Mouse (Mus musculus): ENCODE data around the gene Iqck. TPM values are rescaled to one million over a fixed set of nuclear protein-coding genes. Genes with fewer than 3 reads are reported as not detected.

Iqck gene
- polyA plus RNA-seq, 1 experiment from 2014 or later = 2.0 TPM

DNA sequence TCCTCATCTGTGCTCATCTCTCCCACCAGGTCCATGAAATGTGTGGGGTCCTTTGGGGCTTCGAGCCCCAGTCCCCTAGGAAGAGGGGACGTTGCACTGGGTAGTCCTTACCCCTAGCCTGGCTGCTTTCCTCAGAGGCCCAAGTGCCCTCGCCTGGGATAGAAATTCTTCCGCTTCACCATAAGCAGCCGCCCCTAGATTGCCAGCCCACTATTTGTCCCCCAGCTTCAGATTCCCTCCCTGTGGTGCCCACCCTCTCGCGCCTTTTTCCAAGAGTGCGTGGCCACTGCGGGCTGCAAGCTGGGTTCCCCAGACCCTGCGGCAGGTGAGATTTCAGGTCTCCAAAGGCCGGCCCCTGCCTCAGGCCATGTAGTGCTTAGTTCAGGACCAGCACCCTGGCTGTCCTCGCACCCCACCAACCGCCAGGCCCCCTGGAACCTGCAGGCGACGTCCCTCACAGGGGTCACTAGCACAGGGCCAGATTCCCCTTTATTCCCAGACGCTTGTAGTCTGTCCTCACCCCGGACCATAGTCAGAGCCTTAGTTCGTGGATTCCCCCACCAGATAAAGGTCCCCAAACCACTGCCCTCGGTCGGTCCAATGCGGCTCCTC lies 138.8 kb downstream of the Iqck start:
- H3K4me3 ChIP-seq (ENCODE audit: low read depth, low read length) = peak overlapping the region; percentile 65
- peak overlapping the region; percentile 52; the same call in 1 of the 2 replicates for H3K9ac ChIP-seq (replicated peaks; ENCODE audit: low read depth, low read length)
- no peaks in the 10 kb centered on the region for H3K27me3 ChIP-seq (ENCODE audit: control insufficient read depth, insufficient read depth, low read length)
- peaks cover 11% of the 10 kb centered on the region; the same call in 1 of the 2 replicates for H3K4me1 ChIP-seq (ENCODE audit: control insufficient read depth, insufficient read depth, low read length)
- peak; percentile 16 for ATAC-seq (ENCODE audit: insufficient number of reproducible peaks, insufficient read depth, low FRiP score, low read depth)
- no peaks in the 10 kb centered on the region for H3K9me3 ChIP-seq (ENCODE audit: control insufficient read depth, low read depth, low read length)
- peak overlapping the region; percentile 97 for H3K4me2 ChIP-seq (replicated peaks; ENCODE audit: low read depth, low read length)
- 2% methylated on average over 21 of the region's 21 CpGs for WGBS
- no peak overlapping the region for H3K27ac ChIP-seq (ENCODE audit: low read length)
- H3K36me3 ChIP-seq (ENCODE audit: control insufficient read depth, insufficient read depth, low read length) = no peaks in the 10 kb centered on the region

DNA sequence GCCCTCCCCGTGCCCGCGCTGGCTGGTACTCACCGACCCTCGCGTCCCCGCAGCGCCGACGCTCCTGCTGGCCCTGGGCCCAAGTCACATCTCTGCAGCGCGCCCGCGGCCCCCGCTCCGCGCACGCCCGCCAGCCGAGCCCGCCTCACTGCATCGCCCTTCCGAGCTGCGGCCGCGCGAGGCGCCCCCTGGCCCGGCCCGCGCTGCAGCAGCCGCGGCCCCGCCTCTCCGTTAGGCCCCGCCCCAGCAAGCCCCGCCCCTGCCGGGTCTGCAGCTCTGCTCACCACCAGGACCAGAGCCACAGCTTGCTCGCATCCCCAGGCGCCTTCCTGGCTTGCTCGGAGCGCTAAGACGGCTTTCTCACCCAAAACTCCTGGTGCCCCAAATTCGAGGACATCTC lies 139.5 kb downstream of the Iqck start, which contains the start of gene Gprc5b:
TSS of gene Gprc5b (minus strand) at position 205 of the 400 bp plus-strand sequence.
- Histone ChIP-seq H3K9ac (replicated peaks; ENCODE audit: low read depth, low read length) (peak within 1 kb of the TSS; percentile 52; the same call in 1 of the 2 replicates), H3K27ac (ENCODE audit: low read length) (no peak within 1 kb of the TSS), H3K4me1 (ENCODE audit: control insufficient read depth, insufficient read depth, low read length) (peaks cover 11% of the 10 kb centered on the region; the same call in 1 of the 2 replicates), H3K9me3 (ENCODE audit: control insufficient read depth, low read depth, low read length) (no peaks in the 10 kb centered on the region), H3K27me3 (ENCODE audit: control insufficient read depth, insufficient read depth, low read length) (no peaks in the 10 kb centered on the region), H3K4me2 (replicated peaks; ENCODE audit: low read depth, low read length) (peak within 1 kb of the TSS; percentile 97), H3K36me3 (ENCODE audit: control insufficient read depth, insufficient read depth, low read length) (no peaks in the 10 kb centered on the region), H3K4me3 (ENCODE audit: low read depth, low read length) (peak within 1 kb of the TSS; percentile 65)
- WGBS = under 1% methylated on average over 38 of the region's 44 CpGs
- peak; percentile 96 for ATAC-seq (ENCODE audit: insufficient number of reproducible peaks, insufficient read depth, low FRiP score, low read depth)

DNA sequence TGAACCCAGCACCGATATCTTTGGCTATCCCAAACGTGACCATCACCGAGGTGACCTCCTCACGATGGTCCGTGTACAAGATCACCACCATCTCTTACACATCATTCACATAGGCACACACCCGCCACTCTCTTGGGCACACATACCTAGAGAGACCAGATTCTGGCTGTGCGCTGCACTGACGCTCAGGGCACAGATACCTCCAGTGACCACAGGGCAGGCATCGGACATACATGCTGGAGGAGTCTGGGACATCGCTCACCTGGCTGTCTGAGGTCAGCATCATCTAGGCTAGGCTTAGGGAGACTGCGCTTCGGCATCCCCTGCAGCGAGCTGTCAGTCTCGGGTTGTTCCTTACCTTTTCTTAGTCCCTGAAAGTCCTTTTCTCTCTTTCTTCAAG lies 140.1 kb downstream of the Iqck start:
- H3K36me3 ChIP-seq (ENCODE audit: control insufficient read depth, insufficient read depth, low read length) = no peaks in the 10 kb centered on the region
- H3K27me3 ChIP-seq (ENCODE audit: control insufficient read depth, insufficient read depth, low read length) = no peaks in the 10 kb centered on the region
- 13% methylated on average over 14 of the region's 14 CpGs for WGBS
- peak overlapping the region; percentile 97 for H3K4me2 ChIP-seq (replicated peaks; ENCODE audit: low read depth, low read length)
- no peak overlapping the region for H3K27ac ChIP-seq (ENCODE audit: low read length)
- H3K4me1 ChIP-seq (ENCODE audit: control insufficient read depth, insufficient read depth, low read length) = peaks cover 11% of the 10 kb centered on the region; the same call in 1 of the 2 replicates
- ATAC-seq (ENCODE audit: insufficient number of reproducible peaks, insufficient read depth, low FRiP score, low read depth) = no peak
- H3K4me3 ChIP-seq (ENCODE audit: low read depth, low read length) = peak overlapping the region; percentile 65; the same call in 1 of the 2 replicates
- H3K9ac ChIP-seq (replicated peaks; ENCODE audit: low read depth, low read length) = no peak overlapping the region; the same call in 1 of the 2 replicates
- no peaks in the 10 kb centered on the region for H3K9me3 ChIP-seq (ENCODE audit: control insufficient read depth, low read depth, low read length)

DNA sequence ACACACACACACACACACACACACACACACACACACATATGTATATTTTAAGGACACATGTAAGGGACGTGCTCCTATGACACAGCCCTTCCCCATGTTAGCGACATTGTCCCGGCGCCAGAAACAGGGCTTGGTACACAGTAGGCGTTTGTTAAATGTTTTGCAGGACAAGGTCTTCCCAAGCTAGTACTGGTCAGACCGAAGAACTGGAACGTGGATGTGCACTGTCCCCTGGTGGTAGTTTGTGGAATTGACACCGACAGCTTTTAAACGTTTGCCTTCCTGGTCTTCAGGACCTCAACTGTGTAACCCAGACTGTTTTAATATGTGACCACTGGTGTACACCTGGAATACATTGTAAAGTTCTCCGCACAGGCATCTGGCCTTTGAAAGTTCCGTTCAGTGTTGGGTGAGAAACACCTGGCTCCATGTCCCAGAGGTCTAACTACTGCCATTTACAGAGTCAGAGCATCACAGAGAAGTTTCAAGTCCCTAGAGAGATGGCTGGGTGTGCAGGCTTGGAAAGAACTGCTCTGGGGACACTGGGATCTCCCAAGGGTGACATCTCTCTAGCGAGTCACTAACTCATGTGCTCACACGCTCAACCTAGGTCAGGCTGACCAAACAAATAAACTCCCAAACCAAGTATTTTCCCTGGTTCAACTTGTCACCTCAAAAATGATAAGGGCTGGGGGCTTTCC lies 140.7 kb downstream of the Iqck start:
- H3K27ac ChIP-seq (ENCODE audit: low read length) = no peak overlapping the region
- H3K27me3 ChIP-seq (ENCODE audit: control insufficient read depth, insufficient read depth, low read length) = no peaks in the 10 kb centered on the region
- H3K36me3 ChIP-seq (ENCODE audit: control insufficient read depth, insufficient read depth, low read length) = no peaks in the 10 kb centered on the region
- peaks cover 11% of the 10 kb centered on the region; the same call in 1 of the 2 replicates for H3K4me1 ChIP-seq (ENCODE audit: control insufficient read depth, insufficient read depth, low read length)
- H3K9me3 ChIP-seq (ENCODE audit: control insufficient read depth, low read depth, low read length) = no peaks in the 10 kb centered on the region
- ATAC-seq (ENCODE audit: insufficient number of reproducible peaks, insufficient read depth, low FRiP score, low read depth) = peak; percentile 34; the same call in 1 of the 2 replicates
- 8% methylated on average over 13 of the region's 13 CpGs for WGBS
- no peak overlapping the region for H3K9ac ChIP-seq (replicated peaks; ENCODE audit: low read depth, low read length)
- no peak overlapping the region for H3K4me2 ChIP-seq (replicated peaks; ENCODE audit: low read depth, low read length)
- H3K4me3 ChIP-seq (ENCODE audit: low read depth, low read length) = no peak overlapping the region

DNA sequence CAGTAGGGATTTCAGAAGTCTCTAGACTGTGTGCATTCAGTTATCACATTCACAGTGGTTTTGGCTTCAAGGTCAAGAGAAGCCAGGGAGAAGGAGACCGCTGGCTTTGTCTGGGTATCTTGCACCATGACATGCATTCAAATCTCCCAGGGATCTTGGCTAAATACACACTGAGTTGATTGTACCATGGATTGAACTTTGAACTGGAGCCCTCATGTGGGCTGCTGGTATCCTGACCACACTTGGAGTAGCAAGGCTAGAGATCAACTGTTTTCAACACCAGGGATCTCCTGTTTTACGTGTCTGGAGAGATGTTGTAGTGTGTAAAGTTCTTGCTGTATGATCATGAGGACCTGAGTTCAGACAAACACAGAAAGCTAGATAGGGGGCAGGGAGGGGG lies 144.3 kb downstream of the Iqck start:
- Histone ChIP-seq H3K4me1 (ENCODE audit: control insufficient read depth, insufficient read depth, low read length) (0 out of 2 replicates have a peak, but pooled peaks cover 4% of the 10 kb centered on the region), H3K4me2 (replicated peaks; ENCODE audit: low read depth, low read length) (no peak overlapping the region), H3K36me3 (ENCODE audit: control insufficient read depth, insufficient read depth, low read length) (no peaks in the 10 kb centered on the region), H3K27me3 (ENCODE audit: control insufficient read depth, insufficient read depth, low read length) (no peaks in the 10 kb centered on the region), H3K9ac (replicated peaks; ENCODE audit: low read depth, low read length) (no peak overlapping the region), H3K27ac (ENCODE audit: low read length) (no peak overlapping the region), H3K4me3 (ENCODE audit: low read depth, low read length) (no peak overlapping the region), H3K9me3 (ENCODE audit: control insufficient read depth, low read depth, low read length) (no peaks in the 10 kb centered on the region)
- ATAC-seq (ENCODE audit: insufficient number of reproducible peaks, insufficient read depth, low FRiP score, low read depth) = no peak
- WGBS = 83% methylated on average over 2 of the region's 2 CpGs

DNA sequence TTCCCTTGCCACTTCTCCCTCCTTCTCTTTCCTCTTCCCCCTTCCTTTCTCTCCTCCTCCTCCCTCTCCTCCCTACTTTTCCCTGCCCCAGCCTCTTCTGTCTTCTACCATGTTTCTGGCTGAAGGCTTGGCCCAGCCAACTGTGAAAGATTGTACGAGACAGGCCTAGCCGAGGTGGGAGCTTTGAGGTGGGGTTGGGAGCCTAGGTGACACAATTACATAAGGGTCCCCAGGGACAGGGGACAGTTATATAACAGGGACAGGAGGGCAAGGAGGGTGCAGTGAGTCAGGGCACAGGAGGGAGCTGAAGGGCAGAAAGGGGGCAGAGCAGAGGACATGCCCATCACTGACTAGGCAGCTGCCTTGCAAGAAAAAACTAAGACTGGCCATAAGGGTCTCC lies 146.4 kb downstream of the Iqck start:
- Histone ChIP-seq H3K36me3 (ENCODE audit: control insufficient read depth, insufficient read depth, low read length) (no peaks in the 10 kb centered on the region), H3K4me1 (ENCODE audit: control insufficient read depth, insufficient read depth, low read length) (no peaks in the 10 kb centered on the region), H3K27ac (ENCODE audit: low read length) (no peak overlapping the region), H3K9me3 (ENCODE audit: control insufficient read depth, low read depth, low read length) (no peaks in the 10 kb centered on the region), H3K4me3 (ENCODE audit: low read depth, low read length) (no peak overlapping the region), H3K27me3 (ENCODE audit: control insufficient read depth, insufficient read depth, low read length) (no peaks in the 10 kb centered on the region), H3K4me2 (replicated peaks; ENCODE audit: low read depth, low read length) (no peak overlapping the region), H3K9ac (replicated peaks; ENCODE audit: low read depth, low read length) (no peak overlapping the region)
- no peak for ATAC-seq (ENCODE audit: insufficient number of reproducible peaks, insufficient read depth, low FRiP score, low read depth)
- WGBS = 66% methylated on average over 2 of the region's 2 CpGs

DNA sequence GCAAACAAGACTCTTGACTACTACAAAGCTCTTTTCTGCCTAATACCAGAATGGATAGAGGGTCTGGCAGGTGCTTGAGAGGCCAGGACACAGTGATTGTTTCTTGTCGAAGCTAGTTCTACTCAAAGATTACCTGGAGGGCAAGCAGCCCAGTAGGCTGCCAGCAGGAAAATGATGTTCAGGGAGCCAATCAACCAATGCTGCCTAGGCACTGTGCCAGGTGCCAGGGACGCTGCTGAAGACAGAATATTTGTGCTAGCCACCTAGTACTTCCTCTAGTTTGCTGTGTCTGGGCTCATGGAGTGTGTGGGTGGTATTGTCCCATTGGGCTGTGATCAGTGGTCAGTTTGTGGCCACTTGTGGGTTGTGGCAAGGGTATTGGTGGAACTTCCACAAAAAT lies 146.9 kb downstream of the Iqck start:
- Histone ChIP-seq H3K27ac (ENCODE audit: low read length) (no peak overlapping the region), H3K9me3 (ENCODE audit: control insufficient read depth, low read depth, low read length) (no peaks in the 10 kb centered on the region), H3K4me2 (replicated peaks; ENCODE audit: low read depth, low read length) (no peak overlapping the region), H3K36me3 (ENCODE audit: control insufficient read depth, insufficient read depth, low read length) (no peaks in the 10 kb centered on the region), H3K9ac (replicated peaks; ENCODE audit: low read depth, low read length) (no peak overlapping the region), H3K4me3 (ENCODE audit: low read depth, low read length) (no peak overlapping the region), H3K4me1 (ENCODE audit: control insufficient read depth, insufficient read depth, low read length) (no peaks in the 10 kb centered on the region), H3K27me3 (ENCODE audit: control insufficient read depth, insufficient read depth, low read length) (no peaks in the 10 kb centered on the region)
- WGBS = 53% methylated on average over 2 of the region's 2 CpGs
- no peak for ATAC-seq (ENCODE audit: insufficient number of reproducible peaks, insufficient read depth, low FRiP score, low read depth)

DNA sequence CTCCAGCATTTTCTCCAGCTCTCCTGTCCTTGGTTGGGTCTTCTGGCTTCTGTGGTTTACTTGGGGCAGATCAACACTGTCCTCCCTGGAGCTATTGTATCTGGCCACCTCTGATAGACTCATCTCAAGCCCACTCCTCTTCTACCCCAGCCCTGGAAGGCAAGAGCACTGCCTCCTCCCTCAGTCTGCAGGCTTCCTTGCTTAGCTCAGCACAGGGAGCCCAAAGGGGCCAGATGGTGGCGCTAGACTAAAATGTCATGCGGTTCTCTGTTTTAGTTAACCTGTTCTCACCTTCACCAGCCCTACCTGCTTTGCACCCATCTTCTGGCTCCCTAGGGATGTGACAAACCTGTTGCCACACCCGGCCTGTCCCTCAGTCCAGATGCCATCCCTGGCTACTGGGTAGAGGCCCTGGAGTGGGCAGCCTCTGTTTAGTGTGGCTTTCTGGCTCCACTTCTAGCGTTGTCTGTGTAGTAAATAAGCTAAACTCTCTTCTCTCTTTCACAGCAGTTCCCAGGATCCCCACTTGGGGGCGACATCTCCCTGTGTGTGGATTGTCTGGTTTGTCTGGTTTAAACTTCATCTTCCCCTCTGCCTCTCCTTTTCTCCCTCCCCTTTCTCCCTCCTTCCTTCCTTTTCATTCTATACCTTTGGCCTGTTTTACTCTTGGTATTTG lies 155.4 kb downstream of the Iqck start:
- no peak overlapping the region for H3K4me2 ChIP-seq (replicated peaks; ENCODE audit: low read depth, low read length)
- H3K9me3 ChIP-seq (ENCODE audit: control insufficient read depth, low read depth, low read length) = no peaks in the 10 kb centered on the region
- 11% methylated on average over 5 of the region's 5 CpGs for whole genome bisulfite sequencing
- no peaks in the 10 kb centered on the region for H3K36me3 ChIP-seq (ENCODE audit: control insufficient read depth, insufficient read depth, low read length)
- H3K27me3 ChIP-seq (ENCODE audit: control insufficient read depth, insufficient read depth, low read length) = no peaks in the 10 kb centered on the region
- H3K9ac ChIP-seq (replicated peaks; ENCODE audit: low read depth, low read length) = no peak overlapping the region
- no peak overlapping the region for H3K27ac ChIP-seq (ENCODE audit: low read length)
- H3K4me3 ChIP-seq (ENCODE audit: low read depth, low read length) = no peak overlapping the region
- no peaks in the 10 kb centered on the region for H3K4me1 ChIP-seq (ENCODE audit: control insufficient read depth, insufficient read depth, low read length)
- no peak for ATAC-seq (ENCODE audit: insufficient number of reproducible peaks, insufficient read depth, low FRiP score, low read depth)

All from stomach, embryonic 14.5 days (tissue).